Mouse (Mus musculus) fibroblast of lung, adult 2 months (primary cell): ENCODE data around the gene Fntb.

Experiments
- DNase-seq: peaks from one replicate; pipeline ENCODE4 v3.0.0-alpha.2; 2011; ENCODE audit warnings: low read depth

The Fntb gene

DNA sequence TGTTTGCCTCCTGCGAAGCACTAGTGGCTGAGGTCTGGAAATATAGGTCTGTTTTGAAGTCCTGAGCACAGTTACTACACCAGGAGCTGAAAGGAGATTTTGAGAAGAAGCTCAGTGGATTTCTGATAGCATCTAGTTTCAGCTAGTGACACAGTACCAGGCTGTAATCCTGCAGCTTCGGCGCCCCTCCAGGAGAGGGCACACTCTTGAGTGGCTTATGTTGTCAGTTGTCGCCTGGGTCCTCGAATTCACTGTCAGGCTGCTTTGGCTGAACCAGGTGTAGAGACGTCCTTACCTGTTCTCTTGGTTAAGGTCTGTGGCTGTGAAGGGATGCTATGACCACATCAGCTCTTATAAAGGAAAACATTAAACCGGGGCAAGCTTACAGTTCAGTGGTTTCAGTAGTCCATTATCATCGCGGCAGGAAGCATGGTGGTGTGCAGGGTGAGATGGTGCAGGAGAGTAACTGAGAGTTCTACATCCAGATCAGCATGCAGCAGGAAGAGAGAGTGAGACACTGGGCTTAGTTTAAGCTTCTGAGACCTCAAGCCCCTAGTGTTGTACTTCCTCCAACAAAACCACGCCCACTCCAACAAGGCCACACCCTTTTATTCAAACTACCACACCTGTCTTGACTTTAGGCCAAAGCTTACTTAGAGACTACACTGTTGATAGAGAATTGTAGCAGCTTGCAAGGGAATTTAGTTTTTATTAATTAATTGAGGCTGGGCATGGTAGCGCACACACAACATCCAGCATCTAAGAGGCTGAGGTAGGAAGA is 124.2 kb downstream of the Fntb start:
- no peak for DNase-seq

DNA sequence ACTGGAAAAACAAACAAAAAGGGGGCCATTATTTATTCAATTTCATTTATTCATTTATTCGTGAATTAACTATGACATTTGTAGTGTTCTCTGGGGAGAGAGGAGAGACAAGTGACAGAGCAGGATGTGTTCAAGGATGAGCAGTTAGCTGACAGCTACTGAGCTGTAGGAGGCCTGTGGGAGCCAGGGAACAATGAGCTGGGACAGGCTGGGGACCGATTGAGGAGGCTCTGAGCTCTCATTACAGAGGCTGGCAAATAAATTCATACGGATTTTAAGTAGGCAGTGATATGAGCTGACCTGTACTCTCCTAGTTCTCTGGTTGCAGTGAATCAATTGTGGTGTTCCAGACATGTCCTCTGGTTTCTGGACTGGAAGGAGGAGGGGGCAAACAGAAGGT is 125.8 kb downstream of the Fntb start:
- DNase-seq, result no peak

DNA sequence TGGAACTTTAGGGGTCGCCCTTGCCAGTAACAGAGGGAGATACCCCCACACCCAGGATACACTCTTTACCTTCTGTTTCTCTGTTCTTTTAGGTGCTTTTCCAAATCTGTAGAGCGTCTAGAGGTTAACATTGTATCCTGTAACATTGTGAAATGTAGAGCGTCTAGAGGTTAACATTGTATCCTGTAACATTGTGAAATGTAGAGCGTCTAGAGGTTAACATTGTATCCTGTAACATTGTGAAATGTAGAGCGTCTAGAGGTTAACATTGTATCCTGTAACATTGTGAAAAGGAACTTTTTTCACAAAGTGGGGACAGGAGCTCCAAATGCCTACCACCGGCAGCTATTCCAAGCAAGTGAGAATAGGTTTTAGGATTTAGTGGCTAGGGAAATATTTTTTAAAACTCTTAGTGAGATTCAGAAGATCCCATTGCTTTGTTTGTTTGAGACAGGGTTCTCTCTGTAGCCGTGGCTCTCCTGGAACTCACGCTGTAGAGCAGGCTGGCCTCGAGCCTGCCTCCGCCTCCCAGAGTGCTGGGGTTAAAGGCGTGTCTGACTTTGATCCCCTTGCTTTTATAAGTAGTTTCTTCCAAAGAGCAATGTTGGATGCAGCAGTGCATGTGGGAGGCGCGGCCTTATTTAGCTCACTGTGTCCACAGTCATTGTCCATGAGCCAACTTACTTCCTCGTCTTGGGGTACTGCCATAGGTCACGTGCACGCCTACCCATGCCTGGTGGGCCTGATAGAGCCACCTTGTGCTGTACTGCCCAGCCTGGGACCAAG is 127.7 kb downstream of the Fntb start:
- DNase-seq, result no peak

DNA sequence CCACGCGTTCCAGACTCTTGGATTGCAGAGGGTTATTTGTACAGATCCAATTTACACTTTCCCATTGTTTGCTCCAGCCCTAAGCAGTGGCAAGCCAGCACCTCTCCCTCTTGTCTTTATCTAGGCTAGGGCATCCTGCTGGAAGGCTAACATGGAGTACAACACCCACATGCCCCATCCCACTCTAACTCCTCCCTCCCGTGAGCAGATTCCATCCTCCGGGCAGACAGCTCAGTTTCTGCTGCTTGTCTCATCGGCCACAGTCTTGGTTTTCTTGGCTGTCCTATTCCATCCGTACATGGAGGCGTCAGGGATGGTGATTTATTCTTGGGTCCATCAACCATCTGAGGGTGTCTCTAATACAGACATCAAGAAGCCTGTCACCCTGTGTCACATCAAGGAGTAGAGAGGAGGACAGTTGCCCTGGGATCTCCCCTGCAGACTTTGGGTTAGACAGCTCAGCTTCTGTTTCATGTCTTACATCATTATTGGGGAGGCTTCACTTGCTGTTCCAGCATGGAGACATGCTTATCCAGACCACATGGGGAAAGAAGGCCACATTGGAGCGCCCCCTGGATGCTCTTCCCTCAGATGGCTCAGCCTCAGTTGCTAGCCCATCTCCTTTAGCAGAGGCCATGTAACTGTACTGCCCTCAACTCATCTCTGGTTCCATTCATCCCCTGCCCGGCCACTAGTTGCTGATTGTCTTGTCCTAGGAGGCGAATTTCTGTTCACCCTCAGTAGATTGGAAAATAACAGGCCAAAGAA is 129.6 kb downstream of the Fntb start:
- no peak for DNase-seq

DNA sequence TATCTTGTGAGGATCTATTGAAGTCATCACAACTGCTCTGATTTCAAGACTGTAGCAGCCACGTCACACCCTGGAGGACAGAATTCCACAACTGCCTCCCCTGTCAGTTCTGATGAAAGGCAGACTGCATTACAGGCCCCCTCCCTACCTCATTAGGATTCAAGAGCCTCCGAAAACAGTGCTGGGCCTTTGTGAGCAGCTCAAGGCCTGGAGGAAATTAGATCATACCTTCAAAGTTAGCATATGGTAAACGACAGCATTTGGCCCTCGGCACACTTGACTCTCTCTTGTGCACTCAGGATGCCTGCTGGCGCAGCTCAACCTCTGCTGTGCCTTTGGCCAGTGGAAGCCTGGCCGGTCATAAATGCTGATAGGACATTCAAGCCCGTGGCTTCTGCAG is 130.4 kb downstream of the Fntb start:
- no peak for DNase-seq

DNA sequence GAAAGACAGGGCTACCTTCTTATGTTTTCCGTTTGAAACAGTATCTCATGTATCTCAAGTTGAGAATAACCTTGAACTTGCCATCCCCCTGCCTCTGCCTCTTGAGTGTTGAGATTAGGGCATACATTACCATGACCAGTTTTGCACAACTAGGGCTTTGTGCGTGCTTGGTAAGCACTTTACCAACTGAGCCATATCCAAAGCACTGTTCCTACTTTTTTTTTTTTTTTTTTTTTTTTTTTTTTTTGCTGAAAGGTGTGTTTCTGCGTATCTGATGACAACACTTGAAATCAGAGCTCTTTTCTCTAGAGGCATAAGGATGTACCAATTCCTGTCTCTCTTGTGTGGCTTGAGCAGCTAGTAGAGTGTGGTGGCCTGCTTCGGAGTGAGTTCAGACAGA is 131.2 kb downstream of the Fntb start:
- no peak for DNase-seq

DNA sequence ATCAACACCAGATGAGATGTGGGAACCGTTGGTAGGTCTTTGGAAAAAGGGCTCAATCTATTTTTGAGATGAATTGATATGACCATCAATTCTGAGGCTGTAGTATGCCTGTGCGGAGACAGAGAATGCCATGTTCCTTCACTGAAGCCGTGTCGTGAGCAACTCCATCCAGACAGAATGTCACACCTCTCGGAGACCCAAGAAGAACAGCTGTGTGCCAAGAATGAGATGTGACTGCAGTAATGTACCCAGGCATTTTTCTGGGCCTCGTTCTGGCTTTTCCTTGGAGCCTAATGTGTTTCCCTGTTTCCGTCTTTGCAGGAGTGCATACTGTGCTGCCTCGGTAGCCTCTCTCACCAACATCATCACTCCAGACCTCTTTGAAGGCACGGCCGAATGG is 131.6 kb downstream of the Fntb start:
- no peak for DNase-seq

DNA sequence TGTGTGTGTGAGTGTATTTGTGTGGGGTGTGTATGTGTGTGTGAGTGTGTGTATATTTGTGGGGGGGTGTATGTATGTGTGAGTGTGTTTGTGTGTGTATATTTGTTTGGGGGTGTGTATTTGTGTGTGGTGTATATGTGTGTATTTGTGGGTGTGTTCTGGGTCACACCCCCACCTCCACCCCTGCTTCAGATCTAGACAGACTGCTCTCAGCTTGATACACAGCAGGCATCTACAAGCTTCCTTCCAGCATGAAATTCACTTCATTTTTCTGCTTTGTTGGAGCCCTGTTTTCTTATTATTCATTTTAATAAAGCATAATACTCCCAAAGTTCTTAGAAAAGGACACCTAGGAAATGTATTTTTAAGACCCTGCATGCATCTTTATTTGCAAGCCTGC is 132.8 kb downstream of the Fntb start:
- no peak for DNase-seq

DNA sequence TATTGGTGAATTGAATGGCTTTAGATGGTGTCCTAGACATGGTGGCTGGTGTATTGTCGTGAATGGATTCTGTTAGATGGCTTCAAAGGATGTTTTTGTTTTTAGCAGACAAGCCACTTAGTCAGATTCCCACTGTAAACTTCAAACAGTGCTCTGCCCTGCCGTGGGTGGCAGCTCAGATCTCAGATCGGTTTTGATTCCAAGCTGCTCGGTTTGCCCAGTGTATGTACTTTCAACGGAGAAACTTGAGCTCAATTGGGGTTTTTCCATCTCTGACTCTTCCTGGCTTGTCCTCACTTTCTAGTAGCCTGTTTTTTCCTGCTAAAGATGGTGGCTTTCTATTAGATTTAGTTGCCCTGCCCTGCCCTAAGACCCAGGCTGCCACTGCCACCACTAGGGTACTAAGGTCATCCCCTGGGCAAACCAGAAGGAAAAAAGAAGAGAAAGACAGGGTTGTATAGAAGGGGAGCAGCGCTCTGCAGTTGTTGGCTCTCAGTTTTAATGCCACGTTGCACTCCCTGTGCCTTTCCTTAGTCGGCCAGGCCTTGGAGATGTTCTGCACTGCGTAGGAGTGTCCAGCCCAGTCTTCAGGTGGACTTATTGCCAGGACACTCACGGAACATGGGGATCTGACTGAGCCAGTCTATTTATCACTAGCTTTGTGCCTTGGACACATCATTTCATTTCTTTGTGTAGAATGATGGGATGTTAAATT is 134.0 kb downstream of the Fntb start:
- no peak for DNase-seq

DNA sequence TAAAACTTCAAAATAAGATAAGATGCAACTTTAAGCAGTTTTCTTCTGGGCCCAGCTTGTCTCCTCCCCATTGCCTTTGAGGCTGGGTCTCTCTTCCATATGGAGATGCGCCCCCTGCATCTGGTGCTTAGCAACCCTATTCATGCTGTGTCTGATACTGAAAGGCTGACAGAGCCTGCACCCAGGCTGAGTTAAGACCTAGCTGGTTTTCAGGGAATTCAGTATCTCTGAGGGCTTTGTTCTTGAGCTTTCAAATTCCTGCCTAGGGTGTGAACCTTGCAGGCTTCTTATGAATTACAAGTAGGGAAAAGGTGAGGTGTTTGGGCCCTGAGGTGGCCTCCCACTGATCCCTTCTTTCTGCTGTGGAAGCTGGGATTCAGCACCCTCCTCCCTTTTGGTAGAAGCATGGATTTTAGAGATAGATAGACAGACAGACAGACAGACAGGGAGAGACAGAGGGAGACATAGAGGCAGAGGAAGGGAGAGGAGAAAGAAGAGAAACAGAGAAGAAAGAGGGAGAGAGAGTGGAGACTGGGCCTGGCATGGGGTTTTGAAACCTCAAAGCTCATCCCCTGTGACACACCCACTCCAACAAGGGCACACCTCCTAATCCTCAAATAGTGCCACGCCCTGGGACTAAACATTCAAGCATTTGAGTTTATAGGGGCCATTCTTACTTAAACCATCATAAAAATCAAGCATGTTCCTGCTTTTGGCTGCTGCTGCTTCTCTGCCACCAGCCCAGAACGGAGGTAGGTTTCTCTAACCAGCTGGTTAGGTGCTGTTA is 136.3 kb downstream of the Fntb start:
- no peak for DNase-seq

DNA sequence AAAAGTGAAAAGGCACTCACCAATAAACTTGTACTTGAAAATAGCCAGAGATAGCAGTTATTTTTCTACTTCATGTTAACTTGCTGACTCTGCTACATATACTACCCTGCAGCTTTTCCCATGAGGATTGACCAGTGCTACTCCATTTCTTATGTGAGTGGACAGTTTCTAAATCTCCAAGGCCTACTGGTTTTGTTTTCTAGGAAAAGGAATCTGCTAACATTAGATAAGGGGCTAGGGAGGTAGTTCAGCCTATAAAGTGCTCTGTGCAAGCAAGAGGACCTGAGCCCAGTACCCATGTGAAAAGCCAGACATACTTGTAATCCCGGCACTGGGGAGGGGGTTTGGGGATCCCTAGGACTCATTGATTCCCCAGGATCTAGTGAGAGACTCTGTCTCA is 140.9 kb downstream of the Fntb start:
- no peak for DNase-seq

DNA sequence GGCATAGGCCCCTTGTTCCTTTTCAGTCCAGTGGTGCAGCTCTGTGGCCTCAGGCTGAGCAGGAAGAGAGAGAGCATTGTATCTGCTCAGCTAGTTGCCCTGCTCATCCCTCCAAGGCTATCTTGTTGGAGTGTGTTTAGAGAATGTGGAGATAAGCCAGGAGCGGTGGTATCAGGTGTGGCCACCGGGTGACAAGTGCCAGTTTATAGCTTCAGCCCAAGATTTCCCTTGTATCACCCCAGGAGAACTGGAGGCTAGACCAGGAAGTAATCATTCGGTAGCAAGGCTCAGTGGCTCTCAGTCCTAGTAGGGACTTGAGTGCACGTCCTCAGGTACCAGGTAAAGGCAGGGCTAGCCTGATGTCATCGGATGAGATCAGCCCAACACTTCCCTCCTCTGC is 143.8 kb downstream of the Fntb start:
- DNase-seq, result no peak

DNA sequence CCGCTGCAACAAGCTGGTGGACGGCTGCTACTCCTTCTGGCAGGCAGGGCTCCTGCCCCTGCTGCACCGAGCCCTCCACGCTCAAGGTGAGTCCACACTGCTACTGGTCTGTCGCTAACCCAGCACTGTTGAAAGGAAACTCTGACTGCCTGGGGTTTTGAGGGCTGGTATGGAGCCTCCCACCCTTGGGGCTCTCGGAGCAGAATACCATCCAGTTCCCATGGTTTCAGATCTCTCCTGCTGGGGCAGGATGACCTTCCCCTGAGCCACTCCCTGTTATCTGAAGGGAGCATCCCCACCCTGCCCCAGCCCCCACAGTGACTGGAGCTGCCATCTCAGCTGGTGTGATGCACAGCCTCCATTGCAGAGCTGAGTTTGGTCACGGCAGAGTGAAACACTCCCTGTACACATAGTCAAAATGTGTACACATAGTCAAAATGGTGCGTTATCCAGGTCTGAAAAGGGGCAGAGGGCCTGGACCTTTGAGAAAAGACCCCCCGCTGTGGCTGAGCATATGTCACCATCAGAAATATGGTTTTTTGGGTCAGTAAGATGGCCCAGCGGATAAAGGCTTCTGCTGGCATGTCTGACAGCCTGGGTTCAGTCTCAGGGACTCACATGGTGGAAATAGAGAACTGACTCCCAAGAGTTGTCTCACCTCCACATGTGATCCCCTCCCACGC is 145.0 kb downstream of the Fntb start:
- DNase-seq, result no peak

DNA sequence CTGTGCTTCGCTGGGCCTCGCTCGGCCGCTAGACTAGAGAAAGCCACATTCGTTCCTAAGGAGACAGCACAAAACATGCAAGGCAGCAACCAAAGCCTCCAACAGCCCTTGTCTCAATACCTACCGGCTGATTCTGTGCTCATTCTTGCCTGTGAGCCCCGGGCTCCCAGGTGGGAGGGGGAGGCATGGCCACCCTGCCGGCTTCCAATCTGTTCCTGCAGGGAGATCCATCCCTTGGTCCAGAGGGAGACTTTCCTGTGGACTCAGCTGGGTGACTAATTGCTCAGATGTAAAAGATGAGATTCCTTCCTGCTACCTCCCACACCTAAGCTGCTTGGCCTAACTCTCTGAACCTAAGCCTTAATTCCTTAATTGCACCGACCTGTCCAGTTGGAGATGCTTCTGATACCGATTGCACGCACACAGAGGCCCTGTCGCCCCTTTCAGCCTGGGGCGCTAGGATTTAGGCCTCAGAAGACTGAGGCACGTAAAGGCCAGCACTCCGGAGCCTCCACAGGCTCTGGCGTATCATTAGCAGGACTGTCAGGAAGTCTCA is 145.9 kb downstream of the Fntb start:
- no peak for DNase-seq

DNA sequence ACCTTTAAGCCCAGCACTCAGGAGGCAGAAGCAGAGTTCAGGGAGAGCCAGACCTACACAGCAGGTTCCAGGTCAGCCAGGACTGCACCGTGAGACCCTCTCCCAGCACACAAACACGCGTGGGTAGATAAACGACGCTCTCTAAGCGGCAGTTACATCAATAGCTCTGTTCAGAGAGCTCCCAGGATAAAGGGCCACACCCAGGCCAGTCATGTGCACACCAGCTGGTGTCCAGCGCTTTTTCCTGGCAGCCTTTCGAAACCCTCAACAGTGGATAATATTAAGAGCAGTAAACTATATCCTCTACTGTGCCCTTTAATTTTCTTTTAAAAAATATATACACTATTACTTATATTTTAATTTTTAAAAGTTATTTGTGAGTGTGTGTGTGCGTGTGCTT is 146.8 kb downstream of the Fntb start:
- DNase-seq, result no peak

DNA sequence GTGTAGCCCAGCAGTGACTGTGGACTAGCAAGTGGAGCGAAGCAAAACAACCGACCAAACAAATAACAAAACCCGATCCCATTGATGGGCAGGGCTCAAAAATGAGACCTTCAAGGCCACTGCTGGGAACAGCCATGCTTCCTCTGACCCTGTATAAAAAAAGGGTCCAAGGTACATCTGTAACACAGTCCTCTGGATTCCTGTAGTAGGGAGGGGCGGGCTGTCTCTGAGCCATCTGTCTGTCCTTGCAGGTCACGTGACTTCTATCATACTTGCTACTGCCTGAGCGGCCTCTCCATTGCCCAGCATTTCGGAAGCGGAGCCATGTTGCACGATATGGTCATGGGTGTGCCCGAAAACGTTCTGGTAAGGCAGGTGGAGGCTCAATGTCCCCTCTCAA is 150.8 kb downstream of the Fntb start:
- DNase-seq, result no peak

DNA sequence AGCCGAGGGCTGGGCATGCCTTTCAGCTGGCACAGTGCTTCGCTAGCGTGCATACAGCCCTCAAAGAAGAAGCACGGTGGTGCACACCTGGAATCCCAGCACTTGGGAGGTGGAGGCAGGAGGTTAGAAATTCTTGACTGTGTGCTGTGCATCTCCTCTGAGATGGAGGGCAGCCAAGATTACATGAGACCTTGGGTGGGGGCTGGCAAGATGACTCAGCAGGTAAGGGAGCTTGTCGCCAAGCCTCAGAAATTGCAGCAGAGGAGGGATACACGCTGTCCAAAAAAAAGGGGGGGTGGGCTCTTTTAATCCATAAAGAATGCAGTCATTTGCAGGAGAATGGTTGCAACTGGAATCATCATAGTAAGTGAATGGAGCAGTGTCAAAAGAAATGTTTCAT is 152.7 kb downstream of the Fntb start:
- no peak for DNase-seq

DNA sequence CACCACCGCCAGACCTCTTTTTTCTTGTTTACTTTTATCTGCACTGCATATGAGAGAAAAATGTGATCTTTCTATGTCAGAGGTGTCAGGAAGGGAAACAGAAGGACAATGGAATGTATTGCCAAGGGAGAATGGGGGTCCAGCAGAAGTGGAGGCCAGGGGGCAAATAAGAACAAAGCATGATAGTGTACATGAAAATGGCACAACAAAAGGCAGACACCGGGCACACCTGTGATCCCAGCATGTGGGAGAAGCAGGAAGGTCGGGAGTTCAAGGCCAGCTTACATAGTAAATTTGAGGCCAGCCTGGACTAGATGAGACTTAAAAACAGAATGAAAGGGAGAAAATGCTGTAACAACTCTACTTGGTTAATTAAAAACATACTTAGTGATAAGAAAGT is 153.5 kb downstream of the Fntb start:
- DNase-seq, result no peak

DNA sequence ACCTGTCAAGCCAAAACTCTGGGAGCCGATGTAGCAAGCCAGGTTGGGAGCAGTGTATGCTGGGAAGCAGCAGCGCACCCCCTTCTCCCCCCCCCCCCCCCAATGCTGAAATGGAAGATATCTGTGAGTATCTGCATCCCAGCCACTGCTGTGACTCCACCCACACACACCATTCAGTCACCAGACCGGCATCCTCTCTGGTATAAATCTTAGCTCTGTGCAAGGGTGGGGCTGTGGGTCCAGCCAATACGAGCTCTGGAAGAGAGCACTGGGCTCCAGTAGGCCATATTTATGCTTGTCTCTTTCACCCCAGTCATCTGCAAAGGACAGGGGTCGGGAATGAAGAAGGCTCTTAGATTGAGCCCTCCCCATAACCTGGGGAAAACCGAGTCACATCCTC is 155.0 kb downstream of the Fntb start:
- no peak for DNase-seq

DNA sequence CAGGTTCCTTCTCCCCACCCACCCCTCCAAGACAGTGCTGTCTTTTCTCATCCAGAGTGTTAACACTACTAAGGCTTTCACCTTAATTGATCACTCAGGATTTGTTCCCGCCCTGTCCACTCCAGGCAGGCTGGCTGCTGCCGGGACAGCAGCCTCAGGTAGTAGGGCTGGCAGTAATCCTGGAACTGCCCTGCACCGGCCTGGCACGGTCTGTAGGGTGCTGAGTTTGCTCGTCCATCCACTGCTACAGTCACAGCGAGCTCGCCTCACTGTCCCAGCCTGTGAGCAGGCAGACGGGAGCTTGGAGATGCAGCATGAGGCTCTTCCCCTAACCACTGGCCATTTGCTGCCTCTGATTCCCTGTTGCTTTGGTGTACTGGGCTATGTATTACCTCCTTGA is 155.6 kb downstream of the Fntb start:
- DNase-seq, result no peak

DNA sequence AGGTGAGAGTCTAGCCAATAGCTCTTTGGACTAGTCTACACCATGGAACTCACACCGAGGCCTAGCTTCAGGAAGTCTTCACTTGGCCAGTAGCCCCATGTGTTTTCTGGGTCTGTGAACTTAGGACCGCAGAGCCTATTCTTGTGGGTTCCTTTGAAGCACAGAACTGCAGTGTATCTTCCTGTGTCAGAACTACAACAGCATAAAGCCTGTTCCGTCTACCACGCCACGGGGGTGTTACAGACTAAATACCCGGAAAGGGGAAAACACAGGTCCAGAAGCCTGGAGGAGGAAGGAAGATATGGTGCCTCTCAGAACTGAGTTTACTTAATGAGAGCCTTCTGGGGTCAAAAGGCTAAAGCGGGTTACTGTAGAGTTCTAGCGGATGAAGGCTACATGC is 157.7 kb downstream of the Fntb start:
- DNase-seq, result no peak
